Mouse (Mus musculus): ENCODE measurements at regions not wholly inside any gene's neighbourhood (a gene's known extent, or its start where the extent isn't known, plus 50 kb on each side); places are given as distances from the start of the nearest gene placed in this dataset.

- TF ChIP-seq POLR2A (IDR thresholded peaks at IDR 0.05; ENCODE audit: insufficient read length, low read depth) (no peak), TCF12 (IDR thresholded peaks at IDR 0.05; ENCODE audit: insufficient read depth, poor library complexity, severe bottlenecking) (no peak), TCF3 (IDR thresholded peaks at IDR 0.05; ENCODE audit: insufficient read length, low read depth) (no peak), MYOD1 (IDR thresholded peaks at IDR 0.05; ENCODE audit: control insufficient read depth in 1 of 3, insufficient read length in 2 of 3, low read depth in 2 of 3) (no peak), USF1 (IDR thresholded peaks at IDR 0.05; ENCODE audit: low read depth) (no peak), E2F4 (IDR thresholded peaks at IDR 0.05; ENCODE audit: insufficient read depth) (no peak), MAX (IDR thresholded peaks at IDR 0.05; ENCODE audit: low read depth) (no peak), SRF (IDR thresholded peaks at IDR 0.05; ENCODE audit: control insufficient read depth, insufficient read length, low read depth) (no peak), POLR2AphosphoS2 (IDR thresholded peaks at IDR 0.05; ENCODE audit: insufficient read length, low read depth) (no peak), CEBPB (IDR thresholded peaks at IDR 0.05; ENCODE audit: insufficient read depth, poor library complexity, severe bottlenecking) (no peak), MYOG (IDR thresholded peaks at IDR 0.05; ENCODE audit: control insufficient read depth in 1 of 3, insufficient read depth in 1 of 3, insufficient read length in 2 of 3, low read depth in 2 of 3) (no peak)
Measured at GRCm38 (mm10) chr14:78387011-78387410, 79.2 kb upstream of the Tnfsf11 start.

Data from myocyte (in vitro differentiated cells).